Mouse (Mus musculus): ENCODE measurements around the gene Brix1. TPM values are rescaled to one million over a fixed set of nuclear protein-coding genes. Genes with fewer than 3 reads are reported as not detected.
"Not testable (repeated sequence)": the region's sequence is repeated elsewhere in the genome, so short reads cannot be mapped to it uniquely, and the experiment has no call there.

Brix1 gene
- polyA plus RNA-seq (2012; rRNA removed), result 1.7 and 3.1 TPM in 2 replicates

DNA sequence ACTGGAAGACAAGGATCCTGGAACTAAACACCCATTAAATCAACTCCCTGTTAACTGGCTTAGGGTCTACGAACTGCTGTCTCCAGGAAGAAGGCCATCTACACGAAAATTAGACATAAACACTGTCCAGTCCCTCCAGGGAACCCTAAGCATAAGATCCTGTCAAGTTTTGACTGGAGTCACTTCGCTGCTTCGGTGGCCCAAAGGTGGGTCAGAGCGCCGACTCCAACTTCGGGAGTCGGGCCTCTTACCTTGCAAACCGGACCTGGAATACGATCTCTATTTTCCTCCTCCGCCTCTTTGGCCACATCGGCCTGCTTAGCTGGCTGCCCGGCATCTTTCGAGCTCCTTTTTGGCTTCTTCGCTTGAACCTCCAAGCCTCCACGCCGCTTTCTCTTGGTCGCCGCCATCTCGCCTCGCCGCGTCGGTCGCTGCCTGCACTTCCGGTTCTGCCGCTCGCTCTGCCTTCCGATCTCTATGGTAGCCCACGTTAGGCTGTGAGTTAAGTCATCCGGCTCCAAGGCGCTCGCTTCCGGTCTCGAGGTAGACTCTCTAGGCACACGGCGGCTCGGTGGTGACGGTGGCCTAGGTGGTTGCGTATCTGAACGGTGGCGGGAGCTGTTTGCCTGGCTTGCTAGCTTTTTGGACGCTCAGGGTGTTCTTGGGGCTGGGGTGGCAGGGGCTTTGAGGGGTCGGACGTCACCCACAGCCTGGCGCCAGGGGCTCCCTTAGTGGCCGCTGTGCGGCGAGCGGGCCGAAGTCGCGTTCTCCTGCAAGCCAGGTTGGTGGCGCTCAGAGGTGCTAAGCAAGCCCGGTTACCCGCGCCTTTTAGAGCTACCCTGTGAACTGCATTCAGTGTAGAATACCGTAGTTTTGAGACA lies at the start of gene Brix1, which contains the start of gene Rad1:
TSS of gene Brix1 (minus strand) at position 464 of the 881 bp plus-strand sequence.
TSS of gene Rad1 (plus strand) at position 535 of the 881 bp plus-strand sequence.
- H3K4me3 ChIP-seq (ENCODE audit: insufficient read depth, low read depth, low read length), result peak within 1 kb of the TSS; percentile 94
- H3K27ac ChIP-seq (ENCODE audit: insufficient read depth, low read depth, low read length), result peak within 1 kb of the TSS; percentile 40; the same call in 1 of the 2 replicates
- TF ChIP-seq POLR2A (IDR thresholded peaks at IDR 0.05; ENCODE audit: low read depth, low read length) (peak; percentile 20), CTCF (conservative IDR thresholded peaks at IDR 0.05; ENCODE audit: insufficient read depth, insufficient read length, low read depth, low read length) (no peak)
- peak; percentile 98 for DNase-seq
- no peaks in the 10 kb centered on the region for H3K36me3 ChIP-seq (ENCODE audit: control insufficient read depth, insufficient read depth, low read length)
- H3K27me3 ChIP-seq (replicated peaks; ENCODE audit: control insufficient read depth, insufficient read depth, low read length), result no peaks in the 10 kb centered on the region
- H3K4me1 ChIP-seq (ENCODE audit: control insufficient read depth, insufficient read depth, low read length), result peaks cover 3% of the 10 kb centered on the region; the same call in 1 of the 2 replicates
- WGBS, result under 1% methylated on average over 58 of the region's 58 CpGs

DNA sequence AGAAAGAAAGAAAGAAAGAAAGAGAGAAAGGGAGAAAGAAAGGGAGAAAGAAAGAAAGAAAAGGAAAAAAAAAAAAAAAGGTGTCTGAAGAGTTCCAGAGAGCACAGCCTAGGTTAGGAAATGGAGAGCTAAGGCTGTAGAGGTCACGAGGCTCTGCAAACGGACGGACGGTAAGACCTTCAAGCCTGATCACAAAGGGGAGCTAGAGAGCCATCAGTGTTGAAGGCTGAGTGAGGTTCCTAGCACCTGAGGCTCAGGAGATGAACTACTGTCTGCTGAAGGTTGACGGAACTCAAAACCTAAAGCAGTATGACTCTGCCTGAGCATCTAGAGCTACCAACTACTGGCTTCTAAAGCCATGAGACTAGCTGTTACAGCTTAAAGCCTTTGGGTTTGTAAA lies 48.8 kb upstream of the Brix1 start:
- TF ChIP-seq POLR2A (IDR thresholded peaks at IDR 0.05; ENCODE audit: low read depth, low read length) (no peak), CTCF (conservative IDR thresholded peaks at IDR 0.05; ENCODE audit: insufficient read depth, insufficient read length, low read depth, low read length) (peak; percentile 32; the same call in 1 of the 2 replicates)
- H3K27me3 ChIP-seq (replicated peaks; ENCODE audit: control insufficient read depth, insufficient read depth, low read length), result no peaks in the 10 kb centered on the region
- H3K4me3 ChIP-seq (ENCODE audit: insufficient read depth, low read depth, low read length), result no peak overlapping the region
- H3K36me3 ChIP-seq (ENCODE audit: control insufficient read depth, insufficient read depth, low read length), result no peaks in the 10 kb centered on the region
- no peak overlapping the region for H3K27ac ChIP-seq (ENCODE audit: insufficient read depth, low read depth, low read length)
- WGBS, result 91% methylated on average over 5 of the region's 5 CpGs
- peak; percentile 5 for DNase-seq
- no peaks in the 10 kb centered on the region for H3K4me1 ChIP-seq (ENCODE audit: control insufficient read depth, insufficient read depth, low read length)

DNA sequence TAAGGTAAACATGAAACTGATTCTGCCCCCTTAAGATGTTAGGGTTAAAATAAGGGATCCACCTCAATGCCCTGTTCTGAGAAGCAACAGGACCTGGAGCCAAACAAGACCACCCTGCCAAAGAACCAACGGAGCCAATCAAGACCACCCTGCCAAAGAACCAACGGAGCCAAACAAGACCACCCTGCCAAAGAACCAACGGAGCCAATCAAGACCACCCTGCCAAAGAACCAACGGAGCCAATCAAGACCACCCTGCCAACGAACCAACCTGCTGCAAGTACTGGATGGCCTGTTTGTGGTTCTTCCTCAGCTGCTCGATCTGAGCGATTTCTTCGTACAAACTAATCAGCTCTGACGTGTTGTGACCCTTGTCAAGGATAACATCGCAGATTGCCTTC lies 47.6 kb upstream of the Brix1 start:
- not testable (repeated sequence) for H3K27ac ChIP-seq (ENCODE audit: insufficient read depth, low read depth, low read length); H3K27me3 ChIP-seq (replicated peaks; ENCODE audit: control insufficient read depth, insufficient read depth, low read length); H3K4me3 ChIP-seq (ENCODE audit: insufficient read depth, low read depth, low read length); H3K4me1 ChIP-seq (ENCODE audit: control insufficient read depth, insufficient read depth, low read length); DNase-seq; H3K36me3 ChIP-seq (ENCODE audit: control insufficient read depth, insufficient read depth, low read length)
- 82% methylated on average over 10 of the region's 10 CpGs for WGBS

DNA sequence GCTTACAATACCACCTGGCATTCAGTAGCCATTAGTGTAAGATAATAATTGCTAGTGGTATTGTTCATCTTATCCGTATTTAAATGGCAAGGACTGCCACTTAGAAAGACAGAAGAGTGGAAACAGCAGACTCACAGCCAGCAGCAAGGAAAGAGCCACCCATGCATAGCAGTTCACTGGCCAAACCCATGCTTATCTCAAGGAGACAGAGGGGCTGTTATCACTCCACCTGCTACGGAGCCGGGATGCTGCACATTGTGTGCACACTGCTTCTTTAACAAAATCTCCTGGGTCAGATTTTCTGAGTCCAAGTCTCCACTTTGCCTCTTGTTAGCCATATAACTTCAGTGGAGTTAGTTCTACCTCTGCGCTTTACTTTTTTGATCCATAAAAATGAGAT lies 45.6 kb upstream of the Brix1 start:
- no peaks in the 10 kb centered on the region for H3K4me1 ChIP-seq (ENCODE audit: control insufficient read depth, insufficient read depth, low read length)
- H3K27me3 ChIP-seq (replicated peaks; ENCODE audit: control insufficient read depth, insufficient read depth, low read length), result no peaks in the 10 kb centered on the region
- DNase-seq, result no peak
- H3K27ac ChIP-seq (ENCODE audit: insufficient read depth, low read depth, low read length), result no peak overlapping the region
- 89% methylated on average over 4 of the region's 4 CpGs for WGBS
- no peaks in the 10 kb centered on the region for H3K36me3 ChIP-seq (ENCODE audit: control insufficient read depth, insufficient read depth, low read length)
- TF ChIP-seq CTCF (conservative IDR thresholded peaks at IDR 0.05; ENCODE audit: insufficient read depth, insufficient read length, low read depth, low read length) (no peak), POLR2A (IDR thresholded peaks at IDR 0.05; ENCODE audit: low read depth, low read length) (no peak)
- no peak overlapping the region for H3K4me3 ChIP-seq (ENCODE audit: insufficient read depth, low read depth, low read length)

DNA sequence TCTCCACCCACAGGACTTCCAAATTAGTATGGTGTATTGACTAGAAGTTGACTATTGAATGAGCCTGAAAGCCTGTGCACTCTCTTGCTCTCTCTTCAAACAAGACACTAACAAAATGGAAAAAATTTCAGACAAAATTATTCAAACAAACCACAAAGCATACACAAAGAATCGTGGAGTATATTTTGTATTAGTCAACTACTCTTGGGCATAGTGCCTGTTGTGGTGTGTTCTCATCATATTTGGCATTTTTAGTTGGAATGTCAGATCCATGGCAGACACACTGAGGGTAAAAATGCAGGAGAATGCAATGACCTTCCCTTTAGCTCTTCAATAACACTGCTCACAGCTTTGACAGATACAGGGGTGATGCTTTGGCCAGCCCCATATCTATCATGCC lies 40.1 kb upstream of the Brix1 start:
- 90% methylated on average over 1 of the region's 1 CpGs for WGBS
- no peak for DNase-seq
- Histone ChIP-seq H3K4me1 (ENCODE audit: control insufficient read depth, insufficient read depth, low read length) (no peaks in the 10 kb centered on the region), H3K27me3 (replicated peaks; ENCODE audit: control insufficient read depth, insufficient read depth, low read length) (no peaks in the 10 kb centered on the region), H3K4me3 (ENCODE audit: insufficient read depth, low read depth, low read length) (no peak overlapping the region), H3K27ac (ENCODE audit: insufficient read depth, low read depth, low read length) (no peak overlapping the region), H3K36me3 (ENCODE audit: control insufficient read depth, insufficient read depth, low read length) (no peaks in the 10 kb centered on the region)
- TF ChIP-seq CTCF (conservative IDR thresholded peaks at IDR 0.05; ENCODE audit: insufficient read depth, insufficient read length, low read depth, low read length) (no peak), POLR2A (IDR thresholded peaks at IDR 0.05; ENCODE audit: low read depth, low read length) (no peak)

DNA sequence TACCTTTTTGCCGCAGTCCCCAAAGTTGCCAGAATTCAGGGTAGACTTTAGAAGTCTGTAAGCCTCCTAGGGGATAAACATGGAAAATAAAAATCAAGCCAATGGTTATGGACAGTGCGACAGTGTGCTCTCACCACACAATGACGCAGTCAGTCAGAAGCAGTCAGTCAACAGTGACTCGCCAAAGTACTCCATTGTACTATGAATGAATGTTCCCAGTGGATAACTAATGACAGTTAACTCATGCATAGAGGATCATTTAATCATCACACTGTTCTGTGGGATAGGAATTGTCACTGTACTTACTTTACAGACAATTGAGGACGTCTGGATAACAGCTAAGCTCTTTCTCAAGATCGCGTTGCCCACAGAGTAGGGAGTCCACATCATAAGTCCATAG lies 29.4 kb upstream of the Brix1 start:
- no peak for DNase-seq
- Histone ChIP-seq H3K36me3 (ENCODE audit: control insufficient read depth, insufficient read depth, low read length) (no peaks in the 10 kb centered on the region), H3K4me3 (ENCODE audit: insufficient read depth, low read depth, low read length) (no peak overlapping the region), H3K27me3 (replicated peaks; ENCODE audit: control insufficient read depth, insufficient read depth, low read length) (no peaks in the 10 kb centered on the region), H3K4me1 (ENCODE audit: control insufficient read depth, insufficient read depth, low read length) (no peaks in the 10 kb centered on the region), H3K27ac (ENCODE audit: insufficient read depth, low read depth, low read length) (no peak overlapping the region)
- TF ChIP-seq CTCF (conservative IDR thresholded peaks at IDR 0.05; ENCODE audit: insufficient read depth, insufficient read length, low read depth, low read length), result no peak
- no peak for TF ChIP-seq POLR2A (IDR thresholded peaks at IDR 0.05; ENCODE audit: low read depth, low read length)
- WGBS, result 86% methylated on average over 7 of the region's 7 CpGs

DNA sequence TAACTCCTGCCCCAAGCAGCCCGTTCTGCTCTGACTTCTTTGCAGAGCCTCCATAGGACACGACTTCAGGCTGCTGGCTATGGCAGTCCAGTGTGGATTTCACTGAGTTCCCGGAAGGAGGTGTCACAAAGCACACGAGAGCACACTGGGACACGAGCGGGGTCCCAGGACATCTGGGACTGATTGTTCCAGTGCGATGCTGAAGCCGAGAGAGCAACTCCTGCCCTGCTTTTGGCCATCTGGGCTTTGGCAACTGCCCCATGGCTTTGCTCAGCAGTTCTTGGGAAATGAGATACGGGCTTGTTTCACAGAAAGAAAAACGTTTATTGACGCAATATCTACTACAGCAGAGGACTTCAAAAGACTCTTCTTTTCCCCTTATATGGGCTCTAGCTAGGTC lies 20.4 kb upstream of the Brix1 start:
- 29% methylated on average over 11 of the region's 11 CpGs for WGBS
- Histone ChIP-seq H3K36me3 (ENCODE audit: control insufficient read depth, insufficient read depth, low read length) (no peaks in the 10 kb centered on the region), H3K4me1 (ENCODE audit: control insufficient read depth, insufficient read depth, low read length) (no peaks in the 10 kb centered on the region), H3K4me3 (ENCODE audit: insufficient read depth, low read depth, low read length) (no peak overlapping the region), H3K27me3 (replicated peaks; ENCODE audit: control insufficient read depth, insufficient read depth, low read length) (no peaks in the 10 kb centered on the region), H3K27ac (ENCODE audit: insufficient read depth, low read depth, low read length) (no peak overlapping the region)
- peak; percentile 53 for DNase-seq
- TF ChIP-seq POLR2A (IDR thresholded peaks at IDR 0.05; ENCODE audit: low read depth, low read length) (no peak), CTCF (conservative IDR thresholded peaks at IDR 0.05; ENCODE audit: insufficient read depth, insufficient read length, low read depth, low read length) (no peak)
